Mouse (Mus musculus) hindbrain, embryonic 14.5 days (tissue): ENCODE measurements at regions not wholly inside any gene's neighbourhood (a gene's known extent, or its start where the extent isn't known, plus 50 kb on each side); places are given as distances from the start of the nearest gene placed in this dataset.
A peak's percentile ranks its signal among the peaks of the same experiment; 100 is the strongest.
"Not testable (repeated sequence)": the region's sequence is repeated elsewhere in the genome, so short reads cannot be mapped to it uniquely, and the experiment has no call there.

Experiments used
- ATAC-seq: fragments of 200-750 bp; cut with Nextera tagmentation; 2 replicates; pipeline ENCODE4 v1.8.0; 2017; ENCODE audit warnings: moderate number of reproducible peaks, mild to moderate bottlenecking, moderate TSS enrichment, moderate library complexity; ENCODE audit not compliant: low FRiP score
- DNase-seq: peaks from one replicate; pipeline ENCODE4 v3.0.0-alpha.2; 2015; ENCODE audit warnings: low spot score
- H3K27ac ChIP-seq: fragments of 300-500 bp; sonication (generic); 2 replicates; pipeline ENCODE4 v1.5.1; 2014; ENCODE audit warnings: mild to moderate bottlenecking, moderate library complexity
- H3K27me3 ChIP-seq: fragments of 300-500 bp; sonication (generic); 2 replicates; pipeline ENCODE4 v1.6.1; 2014; ENCODE audit warnings: mild to moderate bottlenecking, low read length, mixed read lengths; ENCODE audit not compliant: control insufficient read depth, insufficient read depth
- H3K36me3 ChIP-seq: fragments of 300-500 bp; sonication (generic); replicated peaks from 2 replicates; pipeline ENCODE4 v1.6.1; 2014; ENCODE audit not compliant: control insufficient read depth, insufficient read depth
- H3K4me1 ChIP-seq: fragments of 300-500 bp; sonication (generic); replicated peaks from 2 replicates; pipeline ENCODE4 v1.6.1; 2014; ENCODE audit warnings: antibody characterized with exemption, low read length, mixed read lengths; ENCODE audit not compliant: control insufficient read depth, insufficient read depth
- H3K4me2 ChIP-seq: fragments of 300-500 bp; sonication (generic); replicated peaks from 2 replicates; pipeline ENCODE4 v1.6.1; 2014; ENCODE audit warnings: mild to moderate bottlenecking, moderate library complexity
- H3K4me3 ChIP-seq: fragments of 300-500 bp; sonication (generic); replicated peaks from 2 replicates; pipeline ENCODE4 v1.5.1; 2014; ENCODE audit warnings: mild to moderate bottlenecking, low read length
- H3K9ac ChIP-seq: fragments of 300-500 bp; sonication (generic); 2 replicates; pipeline ENCODE4 v1.6.1; 2014
- H3K9me3 ChIP-seq: fragments of 300-500 bp; sonication (generic); 2 replicates; pipeline ENCODE4 v1.6.1; 2016; ENCODE audit warnings: low read length; ENCODE audit not compliant: control insufficient read depth
- WGBS: fragments of 180-500 bp; shearing (Covaris S2); extraction: QIAGEN DNeasy Blood & Tissue Kit; methylation state at CpG from one replicate; pipeline ENCODE4 v1.1.7; 2014; 5-methylcytosine and 5-hydroxymethylcytosine counted together

DNA sequence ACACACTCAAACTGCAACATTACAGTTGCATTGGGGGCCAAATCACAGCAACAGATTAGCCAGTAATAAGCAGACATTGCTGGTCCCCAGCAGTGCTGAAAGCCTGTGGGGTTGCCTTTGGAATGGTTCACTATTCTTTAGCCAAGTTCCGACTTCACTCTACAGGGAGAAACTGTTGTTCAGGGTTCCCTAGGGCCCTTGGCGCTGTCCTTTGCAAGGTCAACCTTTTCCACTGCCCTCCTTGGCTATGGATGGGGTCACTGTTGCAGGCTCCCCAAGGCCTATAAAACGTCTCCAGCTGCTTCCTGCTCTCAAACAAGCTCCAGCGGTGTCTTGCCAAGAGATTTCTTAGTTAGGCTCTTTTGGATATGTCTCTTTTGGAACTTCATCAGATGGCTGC lies 137.1 kb downstream of the Kcnk1 start:
- Histone ChIP-seq H3K36me3 (no peaks in the 10 kb centered on the region), H3K27me3 (no peaks in the 10 kb centered on the region), H3K4me2 (no peak overlapping the region), H3K9ac (no peak overlapping the region), H3K9me3 (no peaks in the 10 kb centered on the region), H3K27ac (no peak overlapping the region), H3K4me3 (no peak overlapping the region), H3K4me1 (no peaks in the 10 kb centered on the region)
- DNase-seq (no peak), ATAC-seq (no peak)
- 79% methylated on average over 4 of the region's 4 CpGs for WGBS

DNA sequence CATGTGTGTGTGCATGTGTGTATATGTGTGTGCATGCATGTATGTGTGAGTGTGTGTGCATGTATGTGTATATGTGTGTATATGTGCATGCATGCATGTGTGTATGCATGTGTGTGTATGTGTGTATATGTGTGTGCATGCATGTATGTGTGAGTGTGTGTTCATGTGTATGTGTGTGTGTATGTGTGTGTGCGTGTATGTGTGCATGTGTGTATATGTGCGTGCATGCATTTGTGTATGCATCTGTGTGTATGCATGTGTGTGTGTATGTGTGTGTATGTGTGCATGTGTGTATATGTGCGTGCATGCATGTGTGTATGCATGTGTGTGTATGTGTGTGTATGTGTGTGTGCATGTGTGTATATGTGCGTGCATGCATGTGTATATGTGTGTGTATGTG lies 137.9 kb downstream of the Kcnk1 start:
- H3K9ac ChIP-seq, H3K4me1 ChIP-seq, H3K9me3 ChIP-seq, ATAC-seq, H3K4me2 ChIP-seq, DNase-seq, H3K27me3 ChIP-seq, H3K4me3 ChIP-seq, H3K36me3 ChIP-seq, H3K27ac ChIP-seq: not testable (repeated sequence)
- WGBS, result 99% methylated on average over 4 of the region's 4 CpGs

DNA sequence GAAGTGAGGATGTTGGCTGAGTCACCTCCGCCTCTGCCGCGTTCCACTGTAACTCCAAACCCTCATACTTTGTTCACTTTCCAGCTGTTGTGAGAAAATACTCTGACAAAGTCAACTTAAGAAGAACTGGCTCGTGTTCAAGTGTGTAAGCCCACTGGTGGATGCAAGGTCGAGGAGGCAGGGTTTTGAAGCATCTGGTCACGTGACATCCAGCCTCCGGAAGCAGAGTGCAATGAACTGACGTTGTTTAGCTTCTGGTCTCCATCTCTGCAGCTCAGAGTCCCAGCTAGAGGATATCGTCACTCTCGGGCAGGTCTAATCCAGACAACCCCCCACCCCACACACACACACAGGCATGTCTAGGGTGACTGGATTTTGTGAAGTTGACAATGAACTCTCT lies 140.1 kb downstream of the Kcnk1 start:
- H3K9ac ChIP-seq, result no peak overlapping the region
- H3K4me3 ChIP-seq, result no peak overlapping the region
- no peaks in the 10 kb centered on the region for H3K36me3 ChIP-seq
- 82% methylated on average over 10 of the region's 10 CpGs for WGBS
- peaks cover 4% of the 10 kb centered on the region; the same call in 1 of the 2 replicates for H3K4me1 ChIP-seq
- no peaks in the 10 kb centered on the region for H3K9me3 ChIP-seq
- peaks cover 19% of the 10 kb centered on the region for H3K27me3 ChIP-seq
- no peak overlapping the region for H3K27ac ChIP-seq
- H3K4me2 ChIP-seq, result no peak overlapping the region
- no peak for DNase-seq
- ATAC-seq, result no peak

DNA sequence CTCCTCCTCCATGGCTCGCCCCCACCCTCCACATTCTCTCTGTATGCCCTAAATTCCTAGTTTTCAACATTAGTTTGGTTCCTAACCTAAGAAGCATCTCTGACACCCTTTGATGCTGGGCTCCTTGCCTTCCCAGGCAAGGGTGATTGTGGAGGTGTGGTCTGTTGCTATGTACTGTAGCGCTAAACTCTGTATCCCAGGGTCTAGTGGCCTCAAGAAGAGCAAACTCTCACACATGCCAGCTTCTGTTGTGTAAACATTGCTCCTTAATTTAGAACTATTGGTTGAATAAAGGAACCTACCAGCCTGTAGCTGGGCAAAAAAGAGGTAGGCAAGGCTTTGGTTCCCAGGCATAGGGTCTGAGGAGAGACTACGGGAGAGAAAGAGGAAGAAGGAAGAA lies 140.6 kb downstream of the Kcnk1 start:
- H3K27me3 ChIP-seq, result peaks cover 21% of the 10 kb centered on the region

DNA sequence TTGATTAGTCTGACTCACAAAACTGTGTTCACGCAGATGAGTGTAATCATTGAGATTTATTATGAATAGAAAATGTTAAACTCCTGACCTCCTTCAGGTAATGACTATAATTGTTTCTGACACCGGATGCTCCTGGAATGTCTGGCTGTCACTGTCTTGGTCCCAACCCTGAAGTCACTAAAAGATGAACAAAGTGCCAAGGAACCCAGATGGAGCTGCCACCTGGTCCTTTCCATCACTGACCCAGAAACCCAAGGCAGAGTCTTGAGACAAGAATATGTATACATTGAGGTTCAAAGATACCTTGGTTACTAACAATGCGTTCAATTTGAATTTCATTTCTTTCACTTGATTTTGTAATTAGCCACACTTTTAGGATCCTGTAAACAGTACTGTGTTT lies 142.0 kb downstream of the Kcnk1 start:
- Histone ChIP-seq H3K27me3 (peaks cover 29% of the 10 kb centered on the region), H3K9me3 (no peaks in the 10 kb centered on the region), H3K4me1 (peaks cover 4% of the 10 kb centered on the region; the same call in 1 of the 2 replicates), H3K9ac (no peak overlapping the region), H3K27ac (no peak overlapping the region), H3K36me3 (no peaks in the 10 kb centered on the region), H3K4me2 (no peak overlapping the region), H3K4me3 (no peak overlapping the region)
- DNase-seq, result no peak
- 89% methylated on average over 3 of the region's 3 CpGs for WGBS
- ATAC-seq, result no peak

More for the DNA sequence above, 140.6 kb downstream of the Kcnk1 start:
- peaks cover 4% of the 10 kb centered on the region; the same call in 1 of the 2 replicates for H3K4me1 ChIP-seq
- no peak overlapping the region for H3K4me3 ChIP-seq
- H3K36me3 ChIP-seq, result no peaks in the 10 kb centered on the region
- no peak overlapping the region for H3K27ac ChIP-seq
- no peak overlapping the region for H3K4me2 ChIP-seq
- no peak for ATAC-seq
- no peak for DNase-seq
- 84% methylated on average over 3 of the region's 3 CpGs for WGBS
- H3K9me3 ChIP-seq, result no peaks in the 10 kb centered on the region
- no peak overlapping the region for H3K9ac ChIP-seq

DNA sequence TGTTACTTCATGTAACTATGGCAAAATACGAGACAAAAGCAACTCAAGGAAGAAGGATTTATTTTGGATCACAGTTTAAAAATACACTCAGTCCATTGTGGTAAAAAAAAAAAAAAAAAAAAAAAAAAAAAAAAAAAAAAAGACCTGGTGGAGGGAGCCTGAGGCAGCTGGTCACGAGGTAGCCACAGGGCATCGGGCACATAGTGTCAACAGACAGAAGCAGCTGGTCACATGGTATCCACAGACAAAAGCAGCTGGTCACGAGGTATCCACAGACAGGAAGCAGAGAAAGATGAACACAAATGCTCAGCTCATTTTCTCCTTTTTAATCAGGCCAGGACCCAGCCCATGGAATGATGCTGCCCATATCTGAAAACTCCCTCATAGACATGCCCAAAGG lies 142.5 kb downstream of the Kcnk1 start:
- 55% methylated on average over 4 of the region's 4 CpGs for WGBS
- Histone ChIP-seq H3K27me3 (peaks cover 29% of the 10 kb centered on the region), H3K27ac (no peak overlapping the region), H3K4me3 (no peak overlapping the region), H3K4me2 (no peak overlapping the region), H3K9ac (no peak overlapping the region), H3K36me3 (no peaks in the 10 kb centered on the region), H3K9me3 (no peaks in the 10 kb centered on the region), H3K4me1 (peaks cover 4% of the 10 kb centered on the region; the same call in 1 of the 2 replicates)
- DNase-seq (no peak), ATAC-seq (no peak)

DNA sequence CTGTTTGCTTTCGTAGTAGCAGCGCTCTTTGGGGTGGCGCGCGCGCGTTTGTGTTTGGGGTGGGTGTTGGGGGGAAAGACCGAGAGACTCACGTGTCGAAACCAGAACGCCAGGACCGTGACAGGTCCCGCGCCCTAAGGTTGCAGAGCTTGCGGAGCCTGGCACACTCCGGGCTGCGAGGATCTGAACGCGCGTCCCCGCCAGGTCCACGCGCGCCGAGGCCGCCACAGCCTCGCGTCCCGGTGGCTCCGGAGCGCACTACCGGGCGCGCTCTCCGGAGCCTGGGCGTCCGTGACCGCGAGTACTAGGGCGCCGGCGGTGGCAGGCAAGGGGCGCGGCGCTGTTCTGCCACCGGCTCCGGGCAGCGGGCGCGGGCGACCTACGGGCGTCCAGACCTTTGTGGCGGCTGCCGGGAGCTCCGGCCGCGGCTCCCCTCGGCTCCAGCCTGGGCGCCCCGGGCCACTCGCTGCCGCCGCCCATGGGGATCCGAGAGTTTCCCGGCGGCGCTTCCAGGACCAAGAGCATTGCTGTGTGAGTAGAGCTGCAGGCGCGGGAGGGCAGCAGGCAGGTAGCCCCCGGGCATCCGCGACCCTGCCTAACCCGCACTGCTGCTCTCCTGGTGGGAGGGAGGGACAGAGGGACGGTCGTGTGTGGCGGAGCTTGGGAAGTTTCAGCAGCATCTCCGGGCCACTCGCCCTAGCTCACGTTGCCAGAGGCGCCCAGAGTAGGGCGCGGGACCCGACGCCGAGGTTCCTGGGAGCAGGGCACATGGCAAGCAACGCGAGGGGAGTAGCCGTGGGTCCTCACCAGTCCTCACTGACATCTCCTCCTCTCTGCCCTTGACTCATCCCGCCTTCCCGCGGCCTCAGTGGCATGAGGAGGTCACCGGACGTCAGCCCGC lies 143.9 kb downstream of the Kcnk1 start:
- ATAC-seq, result peak; percentile 68; the same call in 1 of the 2 replicates
- H3K27ac ChIP-seq, result no peak overlapping the region
- H3K4me2 ChIP-seq, result peak overlapping the region; percentile 98
- no peaks in the 10 kb centered on the region for H3K36me3 ChIP-seq
- no peaks in the 10 kb centered on the region for H3K9me3 ChIP-seq
- H3K4me3 ChIP-seq, result peak overlapping the region; percentile 65
- H3K27me3 ChIP-seq, result peaks cover 29% of the 10 kb centered on the region
- peaks cover 4% of the 10 kb centered on the region; the same call in 1 of the 2 replicates for H3K4me1 ChIP-seq
- H3K9ac ChIP-seq, result peak overlapping the region; percentile 72
- WGBS, result under 1% methylated on average over 95 of the region's 95 CpGs
- peak; percentile 50 for DNase-seq

DNA sequence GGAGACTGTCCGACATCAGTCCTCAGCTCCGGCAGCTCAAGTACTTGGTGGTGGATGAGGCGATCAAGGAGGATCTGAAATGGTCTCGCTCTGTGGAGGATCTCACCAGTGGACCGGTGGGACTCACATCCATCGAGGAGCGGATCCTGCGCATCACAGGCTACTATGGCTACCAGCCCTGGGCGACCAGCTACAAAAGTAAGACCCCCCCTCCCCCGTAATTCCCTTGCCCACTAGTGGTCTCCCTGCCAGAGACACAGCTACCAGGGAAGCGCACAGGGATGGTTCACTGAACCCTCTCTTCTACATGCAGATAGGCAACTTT lies 144.5 kb downstream of the Kcnk1 start:
- Histone ChIP-seq H3K9me3 (no peaks in the 10 kb centered on the region), H3K36me3 (no peaks in the 10 kb centered on the region), H3K9ac (peak overlapping the region; percentile 72), H3K27ac (no peak overlapping the region), H3K27me3 (peaks cover 29% of the 10 kb centered on the region), H3K4me1 (peaks cover 4% of the 10 kb centered on the region; the same call in 1 of the 2 replicates), H3K4me3 (peak overlapping the region; percentile 65), H3K4me2 (peak overlapping the region; percentile 98)
- ATAC-seq (no peak; the same call in 1 of the 2 replicates), DNase-seq (no peak)
- WGBS, result 17% methylated on average over 11 of the region's 11 CpGs

DNA sequence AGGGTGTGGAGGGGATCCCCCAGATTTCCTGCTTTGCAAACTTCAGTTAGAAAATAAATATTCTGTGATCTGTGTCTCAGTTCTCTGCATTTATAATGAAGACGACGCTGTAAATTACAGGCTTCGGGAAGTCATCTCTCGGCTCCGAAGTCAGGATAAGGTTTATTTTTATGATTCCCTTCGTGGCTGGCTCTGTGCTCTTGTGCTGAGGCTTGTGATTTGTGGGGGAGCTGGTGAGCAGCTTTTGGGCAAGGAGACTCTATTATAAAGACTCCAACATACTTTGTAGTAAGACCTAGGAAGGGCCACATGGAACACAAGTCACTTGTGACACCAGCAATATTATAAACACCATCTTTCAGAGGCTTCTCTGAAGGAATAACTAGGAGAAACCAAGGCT lies 146.0 kb downstream of the Kcnk1 start:
- WGBS, result 87% methylated on average over 6 of the region's 6 CpGs
- Histone ChIP-seq H3K27me3 (peaks cover 29% of the 10 kb centered on the region), H3K9ac (no peak overlapping the region), H3K9me3 (no peaks in the 10 kb centered on the region), H3K4me3 (no peak overlapping the region), H3K36me3 (no peaks in the 10 kb centered on the region), H3K4me1 (peaks cover 4% of the 10 kb centered on the region; the same call in 1 of the 2 replicates), H3K27ac (no peak overlapping the region), H3K4me2 (no peak overlapping the region)
- ATAC-seq (no peak), DNase-seq (no peak)
